Mouse (Mus musculus): ENCODE measurements at regions not wholly inside any gene's neighbourhood (a gene's known extent, or its start where the extent isn't known, plus 50 kb on each side); places are given as distances from the start of the nearest gene placed in this dataset.

DNA sequence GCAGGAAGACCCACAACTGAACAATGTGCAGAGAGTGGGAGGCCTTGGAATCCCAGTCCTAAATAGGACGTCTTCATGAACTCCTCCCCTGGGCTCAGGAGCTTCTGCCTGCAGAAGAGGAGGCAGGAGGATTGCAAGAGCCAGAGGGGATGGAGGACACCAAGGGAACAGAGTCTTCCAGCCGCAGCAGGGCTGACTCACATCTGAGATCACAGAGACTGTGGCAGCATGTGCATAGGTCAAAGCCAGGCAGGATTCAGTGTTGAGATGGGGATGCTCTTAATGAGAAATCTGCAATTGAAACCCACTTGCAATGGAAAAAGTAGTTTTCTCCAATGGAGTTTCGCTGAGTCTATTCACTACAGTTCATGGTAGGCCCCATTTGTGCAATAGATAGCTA is 175.9 kb downstream of the Kcnrg start:
- TF ChIP-seq CTCF (conservative IDR thresholded peaks at IDR 0.05; ENCODE audit: low read length): no peak
- TF ChIP-seq NANOG (IDR thresholded peaks at IDR 0.05; ENCODE audit: borderline replicate concordance, low read length): no peak
- TF ChIP-seq POU5F1 (IDR thresholded peaks at IDR 0.05; ENCODE audit: borderline replicate concordance, low read length): no peak
